Mouse (Mus musculus): ENCODE data around the gene Nhp2. TPM values are rescaled to one million over a fixed set of nuclear protein-coding genes. Genes with fewer than 3 reads are reported as not detected.
A peak's percentile ranks its signal among the peaks of the same experiment; 100 is the strongest.

The Nhp2 gene
- 36.6 and 60.3 TPM in 2 replicates for total RNA-seq (2014; rRNA removed)
- polyA plus RNA-seq (2015; fragmentation: Nextera tagmentation; extraction: Ambion mirVana): 88.4 and 96.1 TPM in 2 replicates

- H3K9ac ChIP-seq (replicated peaks; ENCODE audit: low read length, poor library complexity, severe bottlenecking): peak within 1 kb of the TSS; percentile 59
- H3K27me3 ChIP-seq (ENCODE audit: insufficient read depth, low read length): no peaks in the 10 kb centered on the region
- no peaks in the 10 kb centered on the region for H3K9me3 ChIP-seq (ENCODE audit: low read length)
- peak; percentile 96 for ATAC-seq (ENCODE audit: low FRiP score)
- H3K36me3 ChIP-seq (ENCODE audit: insufficient read depth, low read length): peaks cover 21% of the 10 kb centered on the region
- peak within 1 kb of the TSS; percentile 89 for H3K4me3 ChIP-seq (ENCODE audit: low read depth, low read length)
- WGBS: under 1% methylated on average over 51 of the region's 51 CpGs
- 0 out of 2 replicates have a peak, but pooled peaks cover 3% of the 10 kb centered on the region for H3K4me1 ChIP-seq (ENCODE audit: insufficient read depth, low read length)
- H3K27ac ChIP-seq (ENCODE audit: low read depth, low read length): no peak within 1 kb of the TSS
- peak within 1 kb of the TSS; percentile 65 for H3K4me2 ChIP-seq (ENCODE audit: low read depth, low read length, poor library complexity, severe bottlenecking)
- no peak; the same call in 1 of the 2 replicates for TF ChIP-seq CTCF (IDR thresholded peaks at IDR 0.05)
- DNase-seq (ENCODE audit: low spot score): peak; percentile 99
Observed at GRCm38 (mm10) chr11:51619409-51620060, at the start of gene Nhp2. Nhp2 (plus strand) TSS chr11:51619735.

- no peak overlapping the region for H3K4me2 ChIP-seq (ENCODE audit: low read depth, low read length, poor library complexity, severe bottlenecking)
- H3K27me3 ChIP-seq (ENCODE audit: insufficient read depth, low read length): no peaks in the 10 kb centered on the region
- no peak for TF ChIP-seq CTCF (IDR thresholded peaks at IDR 0.05)
- H3K4me1 ChIP-seq (ENCODE audit: insufficient read depth, low read length): no peaks in the 10 kb centered on the region
- DNase-seq (ENCODE audit: low spot score) (peak; percentile 31), ATAC-seq (ENCODE audit: low FRiP score) (no peak)
- no peaks in the 10 kb centered on the region for H3K36me3 ChIP-seq (ENCODE audit: insufficient read depth, low read length)
- no peak overlapping the region for H3K4me3 ChIP-seq (ENCODE audit: low read depth, low read length)
- H3K9me3 ChIP-seq (ENCODE audit: low read length): no peaks in the 10 kb centered on the region
- no peak overlapping the region for H3K9ac ChIP-seq (replicated peaks; ENCODE audit: low read length, poor library complexity, severe bottlenecking)
- no peak overlapping the region for H3K27ac ChIP-seq (ENCODE audit: low read depth, low read length)
- 64% methylated on average over 4 of the region's 4 CpGs for WGBS
Observed at GRCm38 (mm10) chr11:51576454-51576853, 43.1 kb upstream of the Nhp2 start.

- no peaks in the 10 kb centered on the region for H3K9me3 ChIP-seq (ENCODE audit: low read length)
- H3K9ac ChIP-seq (replicated peaks; ENCODE audit: low read length, poor library complexity, severe bottlenecking): no peak overlapping the region
- no peaks in the 10 kb centered on the region for H3K36me3 ChIP-seq (ENCODE audit: insufficient read depth, low read length)
- no peak overlapping the region for H3K27ac ChIP-seq (ENCODE audit: low read depth, low read length)
- ATAC-seq (ENCODE audit: low FRiP score): no peak
- H3K27me3 ChIP-seq (ENCODE audit: insufficient read depth, low read length): no peaks in the 10 kb centered on the region
- H3K4me2 ChIP-seq (ENCODE audit: low read depth, low read length, poor library complexity, severe bottlenecking): no peak overlapping the region
- no peak overlapping the region for H3K4me3 ChIP-seq (ENCODE audit: low read depth, low read length)
- H3K4me1 ChIP-seq (ENCODE audit: insufficient read depth, low read length): no peaks in the 10 kb centered on the region
- TF ChIP-seq CTCF (IDR thresholded peaks at IDR 0.05): no peak
- no peak for DNase-seq (ENCODE audit: low spot score)
- WGBS: 91% methylated on average over 7 of the region's 7 CpGs
Observed at GRCm38 (mm10) chr11:51577587-51577986, 41.9 kb upstream of the Nhp2 start.

GRCm38 (mm10) chr11:51579024-51579423 lies 40.5 kb upstream of the Nhp2 start:
- no peak overlapping the region for H3K4me3 ChIP-seq (ENCODE audit: low read depth, low read length)
- ATAC-seq (ENCODE audit: low FRiP score) (no peak), DNase-seq (ENCODE audit: low spot score) (no peak)
- no peak overlapping the region for H3K4me2 ChIP-seq (ENCODE audit: low read depth, low read length, poor library complexity, severe bottlenecking)
- no peak for TF ChIP-seq CTCF (IDR thresholded peaks at IDR 0.05)
- no peak overlapping the region for H3K9ac ChIP-seq (replicated peaks; ENCODE audit: low read length, poor library complexity, severe bottlenecking)
- no peak overlapping the region for H3K27ac ChIP-seq (ENCODE audit: low read depth, low read length)
- H3K4me1 ChIP-seq (ENCODE audit: insufficient read depth, low read length): no peaks in the 10 kb centered on the region
- H3K27me3 ChIP-seq (ENCODE audit: insufficient read depth, low read length): no peaks in the 10 kb centered on the region
- WGBS: 63% methylated on average over 4 of the region's 4 CpGs
- no peaks in the 10 kb centered on the region for H3K9me3 ChIP-seq (ENCODE audit: low read length)
- H3K36me3 ChIP-seq (ENCODE audit: insufficient read depth, low read length): no peaks in the 10 kb centered on the region

GRCm38 (mm10) chr11:51582713-51583112 lies 36.8 kb upstream of the Nhp2 start:
- peak; percentile 71 for TF ChIP-seq CTCF (IDR thresholded peaks at IDR 0.05)
- WGBS: 27% methylated on average over 8 of the region's 8 CpGs
- H3K4me3 ChIP-seq (ENCODE audit: low read depth, low read length): no peak overlapping the region
- H3K9ac ChIP-seq (replicated peaks; ENCODE audit: low read length, poor library complexity, severe bottlenecking): no peak overlapping the region
- DNase-seq (ENCODE audit: low spot score): peak; percentile 57
- no peaks in the 10 kb centered on the region for H3K27me3 ChIP-seq (ENCODE audit: insufficient read depth, low read length)
- peaks cover 3% of the 10 kb centered on the region; the same call in 1 of the 2 replicates for H3K4me1 ChIP-seq (ENCODE audit: insufficient read depth, low read length)
- ATAC-seq (ENCODE audit: low FRiP score): no peak
- peaks cover 5% of the 10 kb centered on the region; the same call in 1 of the 2 replicates for H3K36me3 ChIP-seq (ENCODE audit: insufficient read depth, low read length)
- no peak overlapping the region for H3K27ac ChIP-seq (ENCODE audit: low read depth, low read length)
- H3K4me2 ChIP-seq (ENCODE audit: low read depth, low read length, poor library complexity, severe bottlenecking): no peak overlapping the region
- H3K9me3 ChIP-seq (ENCODE audit: low read length): no peaks in the 10 kb centered on the region

- Histone ChIP-seq H3K9ac (replicated peaks; ENCODE audit: low read length, poor library complexity, severe bottlenecking) (peak overlapping the region; percentile 74), H3K9me3 (ENCODE audit: low read length) (no peaks in the 10 kb centered on the region), H3K4me1 (ENCODE audit: insufficient read depth, low read length) (peaks cover 3% of the 10 kb centered on the region; the same call in 1 of the 2 replicates), H3K27me3 (ENCODE audit: insufficient read depth, low read length) (no peaks in the 10 kb centered on the region), H3K4me3 (ENCODE audit: low read depth, low read length) (peak overlapping the region; percentile 60), H3K27ac (ENCODE audit: low read depth, low read length) (peak overlapping the region; percentile 77), H3K4me2 (ENCODE audit: low read depth, low read length, poor library complexity, severe bottlenecking) (peak overlapping the region; percentile 88), H3K36me3 (ENCODE audit: insufficient read depth, low read length) (peaks cover 10% of the 10 kb centered on the region; the same call in 1 of the 2 replicates)
- 13% methylated on average over 9 of the region's 9 CpGs for WGBS
- ATAC-seq (ENCODE audit: low FRiP score) (peak; percentile 32; the same call in 1 of the 2 replicates), DNase-seq (ENCODE audit: low spot score) (no peak)
- no peak for TF ChIP-seq CTCF (IDR thresholded peaks at IDR 0.05)
Observed at GRCm38 (mm10) chr11:51584057-51584430, 35.5 kb upstream of the Nhp2 start.

Measured in midbrain, postnatal 0 days (tissue).